Mouse (Mus musculus) ES-E14 (cell line): Measurements from ENCODE around the gene Hk1.

Experiments
- HCFC1 ChIP-seq: IDR thresholded peaks from 2 replicates; pipeline ENCODE4 v1.6.1; 2012; ENCODE audit warnings: low read length, inconsistent platforms, borderline replicate concordance; ENCODE audit not compliant: insufficient read depth
- MAFK ChIP-seq: IDR thresholded peaks from 2 replicates; pipeline ENCODE4 v1.6.1; 2014; ENCODE audit warnings: mild to moderate bottlenecking, low read depth, low read length, inconsistent platforms; ENCODE audit not compliant: insufficient read depth
- ZC3H11A ChIP-seq: IDR thresholded peaks from 2 replicates; pipeline ENCODE4 v1.6.1; 2012; ENCODE audit warnings: low read depth, mild to moderate bottlenecking, inconsistent platforms, low read length, borderline replicate concordance
- ZNF384 ChIP-seq: IDR thresholded peaks from 2 replicates; pipeline ENCODE4 v1.6.1; 2012; ENCODE audit warnings: low read depth, low read length, inconsistent platforms

DNA sequence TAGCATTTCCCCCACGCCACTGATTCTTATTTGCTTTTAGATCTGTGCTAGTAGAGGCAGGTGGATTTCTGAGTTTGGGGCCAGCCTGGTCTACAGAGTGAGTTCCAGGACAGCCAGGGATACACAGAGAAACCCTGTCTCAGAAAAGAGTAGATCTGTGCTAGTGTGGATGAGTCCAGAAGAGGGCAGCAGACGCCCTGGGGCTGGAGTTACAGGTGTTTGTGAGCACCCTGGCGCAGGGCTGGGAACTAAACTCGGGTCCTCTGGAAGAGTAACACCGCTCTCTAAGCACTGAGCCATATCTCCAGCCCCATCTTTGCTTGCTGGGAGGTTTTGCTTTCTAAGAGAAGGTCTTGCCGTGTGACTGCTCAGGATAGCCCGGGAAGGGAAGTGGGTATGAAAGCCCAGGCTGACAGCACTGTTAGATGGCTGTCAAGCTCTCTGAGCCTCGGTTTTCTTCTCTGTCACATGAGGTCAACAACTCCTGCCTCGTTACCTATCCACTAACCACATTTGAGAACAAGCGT lies 50.8 kb downstream of the Hk1 start:
- TF ChIP-seq ZC3H11A (no peak), HCFC1 (no peak), MAFK (no peak), ZNF384 (no peak)
